Mouse (Mus musculus) heart, embryonic 11.5 days (tissue): Measurements from ENCODE around the gene Agmat. TPM values are rescaled to one million over a fixed set of nuclear protein-coding genes. Genes with fewer than 3 reads are reported as not detected.

Source experiments
- ATAC-seq: fragments of 200-750 bp; cut with Nextera tagmentation; replicated peaks from 2 replicates; pipeline ENCODE4 v1.8.0; 2017; ENCODE audit warnings: moderate library complexity; ENCODE audit not compliant: insufficient number of reproducible peaks, low FRiP score, low TSS enrichment
- H3K27ac ChIP-seq: fragments of 300-500 bp; sonication (generic); 2 replicates; pipeline ENCODE4 v1.5.1; 2014; ENCODE audit warnings: mild to moderate bottlenecking, low read depth, low read length
- H3K27me3 ChIP-seq: fragments of 300-500 bp; sonication (generic); 2 replicates; pipeline ENCODE4 v1.6.1; 2014; ENCODE audit warnings: mild to moderate bottlenecking, low read length, mixed read lengths; ENCODE audit not compliant: control insufficient read depth, insufficient read depth
- H3K36me3 ChIP-seq: fragments of 300-500 bp; sonication (generic); 2 replicates; pipeline ENCODE4 v1.6.1; 2014; ENCODE audit warnings: mild to moderate bottlenecking, low read length, moderate library complexity, mixed read lengths; ENCODE audit not compliant: control insufficient read depth, insufficient read depth
- H3K4me1 ChIP-seq: fragments of 300-500 bp; sonication (generic); 2 replicates; pipeline ENCODE4 v1.6.1; 2014; ENCODE audit warnings: low read length; ENCODE audit not compliant: control insufficient read depth, insufficient read depth
- H3K4me2 ChIP-seq: fragments of 300-500 bp; sonication (generic); 2 replicates; pipeline ENCODE4 v1.6.1; 2014; ENCODE audit warnings: mild to moderate bottlenecking, moderate library complexity
- H3K4me3 ChIP-seq: fragments of 300-500 bp; sonication (generic); 2 replicates; pipeline ENCODE4 v1.5.1; 2014; ENCODE audit warnings: low read depth, low read length
- H3K9ac ChIP-seq: fragments of 300-500 bp; sonication (generic); 2 replicates; pipeline ENCODE4 v1.6.1; 2014; ENCODE audit warnings: mild to moderate bottlenecking, low read depth, low read length, moderate library complexity
- H3K9me3 ChIP-seq: fragments of 300-500 bp; sonication (generic); replicated peaks from 2 replicates; pipeline ENCODE4 v1.6.1; 2016; ENCODE audit warnings: low read length; ENCODE audit not compliant: control insufficient read depth
- WGBS: fragments of 180-500 bp; shearing (Covaris S2); extraction: QIAGEN DNeasy Blood & Tissue Kit; methylation state at CpG from one replicate; pipeline ENCODE4 v1.1.7; 2014; ENCODE audit not compliant: insufficient replicate concordance; 5-methylcytosine and 5-hydroxymethylcytosine counted together
- polyA plus RNA-seq: library from polyadenylated mRNA; unstranded; fragments of >200 nt; fragmentation: Nextera tagmentation; extraction: Ambion mirVana; gene quantifications from 2 replicates; pipeline ENCODE4 v1.2.1, GENCODE M21; 2014

The Agmat gene
- polyA plus RNA-seq, 1 experiment from 2014 or later, result 0.80 TPM

- Histone ChIP-seq H3K9me3 (no peaks in the 10 kb centered on the region), H3K27ac (no peak overlapping the region), H3K4me2 (no peak overlapping the region), H3K4me1 (no peaks in the 10 kb centered on the region), H3K9ac (no peak overlapping the region), H3K36me3 (peaks cover 15% of the 10 kb centered on the region), H3K27me3 (no peaks in the 10 kb centered on the region), H3K4me3 (no peak overlapping the region)
- ATAC-seq, result no peak
- WGBS, result 78% methylated on average over 4 of the region's 4 CpGs
Observed at GRCm38 (mm10) chr4:141760942-141761341, 14.5 kb downstream of the Agmat start.

GRCm38 (mm10) chr4:141762102-141762598, 15.7 kb downstream of the Agmat start:
- ATAC-seq, result no peak
- no peak overlapping the region for H3K27ac ChIP-seq
- H3K36me3 ChIP-seq, result peaks cover 15% of the 10 kb centered on the region

GRCm38 (mm10) chr4:141763476-141763875, 17.0 kb downstream of the Agmat start:
- no peak for ATAC-seq
- Histone ChIP-seq H3K27ac (no peak overlapping the region), H3K9ac (no peak overlapping the region), H3K27me3 (no peaks in the 10 kb centered on the region), H3K4me1 (peaks cover 16% of the 10 kb centered on the region), H3K9me3 (no peaks in the 10 kb centered on the region), H3K4me2 (no peak overlapping the region), H3K4me3 (no peak overlapping the region), H3K36me3 (peaks cover 15% of the 10 kb centered on the region)
- WGBS, result 89% methylated on average over 12 of the region's 12 CpGs

More at GRCm38 (mm10) chr4:141762102-141762598, 15.7 kb downstream of the Agmat start:
- Histone ChIP-seq H3K4me2 (no peak overlapping the region), H3K4me3 (no peak overlapping the region), H3K9ac (no peak overlapping the region), H3K9me3 (no peaks in the 10 kb centered on the region), H3K27me3 (no peaks in the 10 kb centered on the region), H3K4me1 (peaks cover 11% of the 10 kb centered on the region)
- WGBS, result 91% methylated on average over 13 of the region's 13 CpGs

GRCm38 (mm10) chr4:141765008-141765407, 18.5 kb downstream of the Agmat start:
- Histone ChIP-seq H3K36me3 (peaks cover 20% of the 10 kb centered on the region), H3K27ac (no peak overlapping the region), H3K9ac (no peak overlapping the region), H3K4me3 (no peak overlapping the region), H3K27me3 (no peaks in the 10 kb centered on the region), H3K4me2 (no peak overlapping the region), H3K4me1 (peaks cover 16% of the 10 kb centered on the region), H3K9me3 (no peaks in the 10 kb centered on the region)
- 92% methylated on average over 3 of the region's 3 CpGs for WGBS
- ATAC-seq, result no peak

- H3K9me3 ChIP-seq, result no peaks in the 10 kb centered on the region
- H3K4me1 ChIP-seq, result peaks cover 19% of the 10 kb centered on the region
- H3K4me2 ChIP-seq, result peak overlapping the region; percentile 40; the same call in 1 of the 2 replicates
- no peaks in the 10 kb centered on the region for H3K27me3 ChIP-seq
- no peak for ATAC-seq
- no peak overlapping the region for H3K9ac ChIP-seq
- peaks cover 26% of the 10 kb centered on the region for H3K36me3 ChIP-seq
- no peak overlapping the region for H3K4me3 ChIP-seq
- WGBS, result 85% methylated on average over 8 of the region's 8 CpGs
- peak overlapping the region; percentile 92 for H3K27ac ChIP-seq
Observed at GRCm38 (mm10) chr4:141766316-141766667, 19.8 kb downstream of the Agmat start.

- no peak overlapping the region for H3K4me3 ChIP-seq
- 55% methylated on average over 19 of the region's 19 CpGs for WGBS
- 0 out of 2 replicates have a peak, but pooled peaks have one; percentile 19 for ATAC-seq
- H3K4me2 ChIP-seq, result peak overlapping the region; percentile 40
- H3K27me3 ChIP-seq, result no peaks in the 10 kb centered on the region
- no peak overlapping the region for H3K9ac ChIP-seq
- peak overlapping the region; percentile 92 for H3K27ac ChIP-seq
- no peaks in the 10 kb centered on the region for H3K9me3 ChIP-seq
- peaks cover 23% of the 10 kb centered on the region for H3K36me3 ChIP-seq
- H3K4me1 ChIP-seq, result peaks cover 19% of the 10 kb centered on the region
Observed at GRCm38 (mm10) chr4:141766668-141767352, 20.3 kb downstream of the Agmat start.

- Histone ChIP-seq H3K27ac (peak overlapping the region; percentile 92), H3K9ac (peak overlapping the region; percentile 43; the same call in 1 of the 2 replicates), H3K4me1 (peaks cover 19% of the 10 kb centered on the region), H3K4me3 (no peak overlapping the region), H3K36me3 (peaks cover 25% of the 10 kb centered on the region), H3K9me3 (no peaks in the 10 kb centered on the region), H3K4me2 (peak overlapping the region; percentile 40), H3K27me3 (no peaks in the 10 kb centered on the region)
- ATAC-seq, result peak; percentile 84
- 43% methylated on average over 18 of the region's 19 CpGs for WGBS
Observed at GRCm38 (mm10) chr4:141767353-141768036, 21.0 kb downstream of the Agmat start.

GRCm38 (mm10) chr4:141769501-141770160, 23.2 kb downstream of the Agmat start:
- peaks cover 28% of the 10 kb centered on the region for H3K36me3 ChIP-seq

More at GRCm38 (mm10) chr4:141769501-141770160, 23.2 kb downstream of the Agmat start:
- H3K9me3 ChIP-seq, result no peaks in the 10 kb centered on the region
- no peak for ATAC-seq
- no peaks in the 10 kb centered on the region for H3K27me3 ChIP-seq
- H3K9ac ChIP-seq, result no peak overlapping the region
- H3K27ac ChIP-seq, result no peak overlapping the region; the same call in 1 of the 2 replicates
- peaks cover 19% of the 10 kb centered on the region for H3K4me1 ChIP-seq
- no peak overlapping the region for H3K4me2 ChIP-seq
- WGBS, result 66% methylated on average over 8 of the region's 8 CpGs
- no peak overlapping the region for H3K4me3 ChIP-seq
